Mouse (Mus musculus) liver, embryonic 15.5 days (tissue): ENCODE data around the gene Gm20388. TPM values are rescaled to one million over a fixed set of nuclear protein-coding genes. Genes with fewer than 3 reads are reported as not detected.

Source experiments
- ATAC-seq: fragments of 200-750 bp; cut with Nextera tagmentation; 2 replicates; pipeline ENCODE4 v1.8.0; 2017; ENCODE audit warnings: moderate number of reproducible peaks, mild to moderate bottlenecking, moderate library complexity; ENCODE audit not compliant: insufficient read depth
- H3K27ac ChIP-seq: fragments of 300-500 bp; sonication (generic); replicated peaks from 2 replicates; pipeline ENCODE4 v1.5.1; 2015; ENCODE audit warnings: mild to moderate bottlenecking, inconsistent platforms
- H3K27me3 ChIP-seq: fragments of 300-500 bp; sonication (generic); 2 replicates; pipeline ENCODE4 v1.6.1; 2015; ENCODE audit warnings: mild to moderate bottlenecking, inconsistent platforms
- H3K36me3 ChIP-seq: fragments of 300-500 bp; sonication (generic); replicated peaks from 2 replicates; pipeline ENCODE4 v1.6.1; 2015; ENCODE audit warnings: moderate library complexity, mild to moderate bottlenecking, inconsistent platforms
- H3K4me1 ChIP-seq: fragments of 300-500 bp; sonication (generic); replicated peaks from 2 replicates; pipeline ENCODE4 v1.6.1; 2015; ENCODE audit warnings: inconsistent platforms
- H3K4me2 ChIP-seq: fragments of 300-500 bp; sonication (generic); 2 replicates; pipeline ENCODE4 v1.6.1; 2015; ENCODE audit warnings: moderate library complexity, mild to moderate bottlenecking, inconsistent platforms
- H3K4me3 ChIP-seq: fragments of 300-500 bp; sonication (generic); replicated peaks from 2 replicates; pipeline ENCODE4 v1.5.1; 2015; ENCODE audit warnings: mild to moderate bottlenecking, inconsistent platforms
- H3K9ac ChIP-seq: fragments of 300-500 bp; sonication (generic); 2 replicates; pipeline ENCODE4 v1.6.1; 2015; ENCODE audit warnings: moderate library complexity, mild to moderate bottlenecking, inconsistent platforms
- H3K9me3 ChIP-seq: fragments of 300-500 bp; sonication (generic); replicated peaks from 2 replicates; pipeline ENCODE4 v1.6.1; 2016; ENCODE audit warnings: inconsistent platforms
- WGBS: fragments of 180-500 bp; shearing (Covaris S2); methylation state at CpG from one replicate; pipeline ENCODE4 v1.1.7; 2015; ENCODE audit warnings: mixed read lengths; ENCODE audit not compliant: insufficient replicate concordance; 5-methylcytosine and 5-hydroxymethylcytosine counted together
- polyA plus RNA-seq: library from polyadenylated mRNA; unstranded; fragments of >200 nt; fragmentation: Nextera tagmentation; extraction: Ambion mirVana; gene quantifications from 2 replicates; pipeline ENCODE4 v1.2.1, GENCODE M21; 2015

Gene Gm20388
- polyA plus RNA-seq, 1 experiment from 2014 or later, result not detected

GRCm38 (mm10) chr8:121792627-121793026 lies 1882.0 kb downstream of the Gm20388 start:
- Histone ChIP-seq H3K4me2 (no peak overlapping the region), H3K27me3 (no peaks in the 10 kb centered on the region), H3K9ac (no peak overlapping the region), H3K36me3 (peaks cover 19% of the 10 kb centered on the region), H3K4me3 (no peak overlapping the region), H3K9me3 (no peaks in the 10 kb centered on the region), H3K4me1 (peaks cover 7% of the 10 kb centered on the region; the same call in 1 of the 2 replicates), H3K27ac (peak overlapping the region; percentile 31; the same call in 1 of the 2 replicates)
- 61% methylated on average over 4 of the region's 4 CpGs for WGBS
- ATAC-seq, result no peak

- H3K27ac ChIP-seq, result 0 out of 2 replicates have a peak overlapping the region, but pooled peaks have one; percentile 29
- no peaks in the 10 kb centered on the region for H3K9me3 ChIP-seq
- no peak overlapping the region for H3K4me3 ChIP-seq
- no peak overlapping the region for H3K9ac ChIP-seq
- no peak overlapping the region for H3K4me2 ChIP-seq
- no peak for ATAC-seq
- no peaks in the 10 kb centered on the region for H3K27me3 ChIP-seq
- H3K4me1 ChIP-seq, result peaks cover 7% of the 10 kb centered on the region; the same call in 1 of the 2 replicates
- peaks cover 32% of the 10 kb centered on the region for H3K36me3 ChIP-seq
- 45% methylated on average over 3 of the region's 3 CpGs for WGBS
These were observed 1883.5 kb downstream of the Gm20388 start for GRCm38 (mm10) chr8:121794151-121794550.

- Histone ChIP-seq H3K9me3 (no peaks in the 10 kb centered on the region), H3K4me1 (peaks cover 7% of the 10 kb centered on the region; the same call in 1 of the 2 replicates), H3K4me2 (no peak overlapping the region), H3K9ac (no peak overlapping the region), H3K27me3 (no peaks in the 10 kb centered on the region), H3K27ac (no peak overlapping the region), H3K4me3 (no peak overlapping the region), H3K36me3 (peaks cover 35% of the 10 kb centered on the region)
- 81% methylated on average over 8 of the region's 8 CpGs for WGBS
- no peak for ATAC-seq
These were observed 1884.8 kb downstream of the Gm20388 start for GRCm38 (mm10) chr8:121795461-121795860.

GRCm38 (mm10) chr8:121796406-121796805 lies 1885.8 kb downstream of the Gm20388 start:
- 77% methylated on average over 11 of the region's 11 CpGs for WGBS
- H3K9ac ChIP-seq, result no peak overlapping the region
- ATAC-seq, result no peak
- peaks cover 35% of the 10 kb centered on the region for H3K36me3 ChIP-seq
- no peaks in the 10 kb centered on the region for H3K27me3 ChIP-seq
- no peaks in the 10 kb centered on the region for H3K9me3 ChIP-seq
- no peak overlapping the region for H3K4me3 ChIP-seq
- peaks cover 7% of the 10 kb centered on the region; the same call in 1 of the 2 replicates for H3K4me1 ChIP-seq
- H3K27ac ChIP-seq, result no peak overlapping the region
- no peak overlapping the region for H3K4me2 ChIP-seq

GRCm38 (mm10) chr8:121798401-121798800 lies 1887.8 kb downstream of the Gm20388 start:
- no peaks in the 10 kb centered on the region for H3K4me1 ChIP-seq
- H3K27ac ChIP-seq, result no peak overlapping the region
- no peak overlapping the region for H3K9ac ChIP-seq
- no peak overlapping the region for H3K4me2 ChIP-seq
- H3K36me3 ChIP-seq, result peaks cover 37% of the 10 kb centered on the region
- H3K9me3 ChIP-seq, result no peaks in the 10 kb centered on the region
- 79% methylated on average over 6 of the region's 6 CpGs for WGBS
- H3K4me3 ChIP-seq, result no peak overlapping the region
- no peak for ATAC-seq
- no peaks in the 10 kb centered on the region for H3K27me3 ChIP-seq

GRCm38 (mm10) chr8:121804829-121805228 lies 1894.2 kb downstream of the Gm20388 start:
- Histone ChIP-seq H3K27ac (no peak overlapping the region), H3K4me3 (no peak overlapping the region), H3K9ac (no peak overlapping the region), H3K9me3 (no peaks in the 10 kb centered on the region), H3K36me3 (peaks cover 26% of the 10 kb centered on the region), H3K27me3 (no peaks in the 10 kb centered on the region), H3K4me2 (no peak overlapping the region), H3K4me1 (no peaks in the 10 kb centered on the region)
- ATAC-seq, result no peak
- WGBS, result 80% methylated on average over 5 of the region's 5 CpGs

- 73% methylated on average over 13 of the region's 13 CpGs for WGBS
- Histone ChIP-seq H3K4me3 (no peak overlapping the region), H3K4me1 (no peaks in the 10 kb centered on the region), H3K9me3 (no peaks in the 10 kb centered on the region), H3K36me3 (peaks cover 26% of the 10 kb centered on the region), H3K9ac (no peak overlapping the region), H3K27me3 (no peaks in the 10 kb centered on the region), H3K4me2 (no peak overlapping the region), H3K27ac (no peak overlapping the region)
- ATAC-seq, result no peak
These were observed 1895.5 kb downstream of the Gm20388 start for GRCm38 (mm10) chr8:121806126-121806525.

- Histone ChIP-seq H3K27ac (no peak overlapping the region), H3K4me1 (no peaks in the 10 kb centered on the region), H3K9ac (no peak overlapping the region), H3K27me3 (no peaks in the 10 kb centered on the region), H3K4me3 (no peak overlapping the region), H3K9me3 (no peaks in the 10 kb centered on the region), H3K36me3 (peaks cover 33% of the 10 kb centered on the region), H3K4me2 (no peak overlapping the region)
- 75% methylated on average over 11 of the region's 11 CpGs for WGBS
- no peak for ATAC-seq
These were observed 1897.4 kb downstream of the Gm20388 start for GRCm38 (mm10) chr8:121808032-121808431.

GRCm38 (mm10) chr8:121809524-121810155 lies 1899.0 kb downstream of the Gm20388 start:
- peaks cover 35% of the 10 kb centered on the region for H3K36me3 ChIP-seq
- ATAC-seq, result no peak

GRCm38 (mm10) chr8:121811502-121811901 lies 1900.9 kb downstream of the Gm20388 start:
- no peaks in the 10 kb centered on the region for H3K4me1 ChIP-seq
- no peak overlapping the region for H3K4me2 ChIP-seq
- 74% methylated on average over 3 of the region's 3 CpGs for WGBS
- H3K4me3 ChIP-seq, result no peak overlapping the region
- no peaks in the 10 kb centered on the region for H3K27me3 ChIP-seq
- H3K36me3 ChIP-seq, result peaks cover 27% of the 10 kb centered on the region
- H3K9me3 ChIP-seq, result no peaks in the 10 kb centered on the region
- H3K9ac ChIP-seq, result no peak overlapping the region
- no peak overlapping the region for H3K27ac ChIP-seq
- no peak for ATAC-seq

More at GRCm38 (mm10) chr8:121809524-121810155, 1899.0 kb downstream of the Gm20388 start:
- no peak overlapping the region for H3K4me2 ChIP-seq
- WGBS, result 82% methylated on average over 11 of the region's 11 CpGs
- H3K9me3 ChIP-seq, result no peaks in the 10 kb centered on the region
- H3K4me1 ChIP-seq, result no peaks in the 10 kb centered on the region
- H3K9ac ChIP-seq, result no peak overlapping the region
- H3K27me3 ChIP-seq, result no peaks in the 10 kb centered on the region
- H3K27ac ChIP-seq, result no peak overlapping the region
- no peak overlapping the region for H3K4me3 ChIP-seq

GRCm38 (mm10) chr8:121811931-121812570 lies 1901.4 kb downstream of the Gm20388 start:
- WGBS, result 81% methylated on average over 12 of the region's 12 CpGs
- Histone ChIP-seq H3K4me3 (no peak overlapping the region), H3K27ac (no peak overlapping the region), H3K9ac (no peak overlapping the region), H3K4me1 (no peaks in the 10 kb centered on the region), H3K9me3 (no peaks in the 10 kb centered on the region), H3K36me3 (peaks cover 27% of the 10 kb centered on the region), H3K27me3 (no peaks in the 10 kb centered on the region), H3K4me2 (no peak overlapping the region)
- no peak for ATAC-seq
